Comparison of ENCODE assay signal across 5 mouse cellular contexts in the genomic region with DNA sequence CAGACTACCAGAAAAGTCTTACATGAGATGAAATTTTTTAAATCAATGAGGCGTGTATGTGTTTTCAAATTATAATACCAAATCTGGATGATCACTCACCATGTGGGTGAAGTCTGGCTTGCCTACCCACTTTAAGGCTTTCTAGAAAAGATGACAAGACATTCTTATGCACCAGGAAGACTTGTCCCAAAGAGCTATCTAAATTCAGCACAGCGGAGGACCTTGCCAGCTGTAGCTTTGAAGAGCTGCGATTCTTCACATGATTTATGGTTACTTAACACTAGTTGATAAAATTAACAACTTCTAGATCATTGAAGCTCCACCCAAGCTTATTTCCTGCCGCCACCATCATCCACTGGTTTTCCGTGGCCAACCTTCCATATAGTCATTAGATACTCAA.
"Had no signal": no experiment of that assay in that cellular context is flagged by ENCODE, and none has a peak within 500 bp of the region (broad histone marks: within the 10 kb centered on the region; RNA-seq: fewer than 3 reads in every experiment).

No protein-coding gene starts in this region.

- DNase-seq: kidney, adult 18-20 months; kidney, postnatal 10 days; lung, adult 18-20 months; thymus, adult 2 months; thymus, postnatal 25 days had no signal
